Mouse (Mus musculus): ENCODE measurements around the gene Hrasls. TPM values are rescaled to one million over a fixed set of nuclear protein-coding genes. Genes with fewer than 3 reads are reported as not detected.

Hrasls gene
- total RNA-seq (2017): not detected in 2 replicates

GRCm38 (mm10) chr16:29209605-29210411 is at the start of gene Hrasls:
Gene Hrasls (plus strand): TSS chr16:29209695.
- ATAC-seq (replicated peaks; ENCODE audit: low read depth, poor library complexity, severe bottlenecking): no peak

DNA sequence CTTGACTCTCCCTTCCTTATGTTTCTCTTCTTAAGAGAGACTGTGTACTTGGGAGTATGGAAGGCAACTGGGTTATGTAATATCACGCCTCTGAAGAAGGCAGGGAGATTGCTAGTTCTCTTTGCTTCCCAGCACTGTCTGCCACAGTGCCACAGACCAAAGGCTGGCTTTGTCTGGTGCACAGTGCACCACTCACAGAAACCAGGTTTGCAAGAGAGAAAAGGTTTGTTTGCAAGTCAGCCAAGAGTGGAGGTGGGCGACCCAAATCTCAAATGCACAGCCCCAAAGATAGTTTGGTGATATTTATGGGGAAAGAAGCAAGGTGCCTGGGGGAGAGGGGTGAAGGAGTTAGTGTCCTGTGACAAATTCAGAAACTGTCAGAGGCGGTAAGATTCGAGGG is 47.2 kb upstream of the Hrasls start:
- no peak for ATAC-seq (replicated peaks; ENCODE audit: low read depth, poor library complexity, severe bottlenecking)

GRCm38 (mm10) chr16:29167051-29167450 is 42.4 kb upstream of the Hrasls start:
- ATAC-seq (replicated peaks; ENCODE audit: low read depth, poor library complexity, severe bottlenecking): no peak

- ATAC-seq (replicated peaks; ENCODE audit: low read depth, poor library complexity, severe bottlenecking): no peak
These were observed 37.8 kb upstream of the Hrasls start for GRCm38 (mm10) chr16:29171741-29172140.

- no peak for ATAC-seq (replicated peaks; ENCODE audit: low read depth, poor library complexity, severe bottlenecking)
These were observed 36.3 kb upstream of the Hrasls start for GRCm38 (mm10) chr16:29173201-29173600.

- ATAC-seq (replicated peaks; ENCODE audit: low read depth, poor library complexity, severe bottlenecking): no peak
These were observed 34.6 kb upstream of the Hrasls start for GRCm38 (mm10) chr16:29174831-29175350.

GRCm38 (mm10) chr16:29192911-29193310 is 16.6 kb upstream of the Hrasls start:
- ATAC-seq (replicated peaks; ENCODE audit: low read depth, poor library complexity, severe bottlenecking): no peak

DNA sequence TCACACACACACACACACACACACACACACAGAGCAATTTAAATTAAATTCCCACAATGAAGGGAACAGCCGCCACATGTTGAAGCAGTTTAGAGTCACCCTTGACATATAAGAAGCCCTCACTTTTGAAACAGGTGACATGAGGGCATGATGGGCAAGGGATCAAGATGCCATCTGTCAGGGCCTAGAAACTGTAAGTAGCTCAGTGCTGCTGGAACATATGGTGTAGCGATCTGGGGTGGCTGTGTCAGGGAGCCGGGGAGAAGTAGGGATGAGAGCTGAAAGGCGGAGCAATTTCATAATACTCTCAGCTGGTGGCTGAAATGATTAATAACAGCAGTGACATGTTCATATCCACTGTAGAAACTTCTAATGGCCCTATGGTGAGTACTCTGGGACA is 15.5 kb upstream of the Hrasls start:
- ATAC-seq (replicated peaks; ENCODE audit: low read depth, poor library complexity, severe bottlenecking): no peak

- ATAC-seq (replicated peaks; ENCODE audit: low read depth, poor library complexity, severe bottlenecking): no peak
These were observed 14.3 kb upstream of the Hrasls start for GRCm38 (mm10) chr16:29195156-29195555.

- no peak for ATAC-seq (replicated peaks; ENCODE audit: low read depth, poor library complexity, severe bottlenecking)
These were observed 11.0 kb upstream of the Hrasls start for GRCm38 (mm10) chr16:29198461-29198860.

GRCm38 (mm10) chr16:29201146-29201545 is 8.3 kb upstream of the Hrasls start:
- no peak for ATAC-seq (replicated peaks; ENCODE audit: low read depth, poor library complexity, severe bottlenecking)

- ATAC-seq (replicated peaks; ENCODE audit: low read depth, poor library complexity, severe bottlenecking): no peak
These were observed 4.6 kb upstream of the Hrasls start for GRCm38 (mm10) chr16:29204875-29205274.

DNA sequence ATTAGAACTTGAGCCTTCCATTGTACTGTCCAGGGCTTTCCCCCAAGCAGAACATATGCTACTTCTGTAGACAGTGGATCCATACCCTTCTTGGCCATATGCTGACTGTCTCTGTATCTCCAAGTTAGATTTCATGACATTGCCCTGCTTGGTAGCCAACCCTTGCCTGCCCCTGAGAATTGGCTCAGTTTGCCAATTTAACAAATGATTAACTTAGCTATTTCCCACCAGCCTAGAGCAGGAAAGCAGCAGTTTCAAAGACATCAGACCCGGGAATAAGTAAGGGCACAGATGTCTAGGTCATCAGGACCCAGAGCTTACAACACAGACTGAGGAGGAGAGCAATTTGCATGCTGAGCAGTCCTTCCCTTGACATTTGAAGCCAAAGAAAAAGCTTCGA is 3.9 kb upstream of the Hrasls start:
- ATAC-seq (replicated peaks; ENCODE audit: low read depth, poor library complexity, severe bottlenecking): no peak

DNA sequence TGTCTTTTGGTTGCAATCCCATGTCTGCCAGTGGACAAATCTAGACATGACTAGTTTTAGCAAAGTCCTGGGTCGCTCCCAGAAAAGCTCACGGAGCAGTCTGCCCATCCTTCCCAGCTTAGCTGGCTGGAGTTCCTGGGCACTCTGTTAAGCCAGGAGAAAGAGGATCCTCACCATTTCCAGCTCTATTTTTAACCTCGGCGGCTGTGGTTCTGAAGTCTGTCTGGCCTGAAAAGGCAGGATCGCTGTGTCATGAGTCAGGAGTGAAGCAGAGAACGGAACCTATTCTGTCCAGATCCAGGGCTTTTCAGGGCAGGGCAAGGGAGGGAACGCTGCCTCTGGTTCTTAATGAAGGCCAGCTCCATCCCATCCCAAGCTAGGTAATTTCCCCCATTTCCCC is 654 bp upstream of the Hrasls start:
- no peak for ATAC-seq (replicated peaks; ENCODE audit: low read depth, poor library complexity, severe bottlenecking)

DNA sequence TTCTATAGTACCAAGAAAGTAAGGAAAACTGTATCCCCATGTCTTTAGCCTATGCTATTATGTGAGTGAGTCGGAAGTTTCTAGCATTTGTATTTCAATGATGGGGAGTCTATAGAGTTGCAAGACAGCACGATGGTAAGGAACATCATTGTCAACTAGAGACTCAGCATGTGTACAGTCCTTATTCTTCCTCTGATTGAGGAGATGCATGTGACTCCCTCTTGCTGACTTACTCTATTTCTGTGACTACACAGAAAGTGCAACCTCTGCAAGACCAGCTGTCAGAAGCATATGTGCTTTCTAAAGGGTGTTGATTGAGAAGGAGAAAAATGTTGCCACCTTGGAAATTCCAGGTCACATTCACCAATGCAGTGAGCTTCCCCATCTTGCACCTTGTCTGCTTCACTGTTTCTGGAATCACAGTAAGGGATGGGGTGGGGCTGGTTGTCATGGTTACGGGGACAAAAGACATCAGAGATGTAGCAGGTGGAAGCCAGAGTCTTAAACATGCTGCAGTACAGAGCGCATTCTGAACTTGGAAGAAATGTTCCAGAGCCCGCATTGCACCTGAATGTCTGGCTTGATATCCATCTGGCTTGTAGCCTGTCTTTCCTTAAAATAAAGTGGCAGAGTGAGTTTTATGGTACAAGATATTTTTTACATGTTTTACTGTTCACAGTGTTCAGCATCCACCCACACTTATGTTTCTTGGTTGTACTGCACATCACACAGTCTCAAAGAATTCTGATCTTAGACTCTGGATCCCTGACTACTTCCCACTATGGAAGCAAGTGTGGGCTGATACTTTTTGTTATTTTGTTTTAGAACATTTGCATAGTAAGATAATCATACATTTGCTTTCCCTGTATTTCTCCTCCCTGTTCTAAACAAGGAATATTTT is 7.2 kb downstream of the Hrasls start:
- ATAC-seq (replicated peaks; ENCODE audit: low read depth, poor library complexity, severe bottlenecking): no peak

- ATAC-seq (replicated peaks; ENCODE audit: low read depth, poor library complexity, severe bottlenecking): no peak
These were observed 26.5 kb downstream of the Hrasls start for GRCm38 (mm10) chr16:29235951-29236350.

GRCm38 (mm10) chr16:29254325-29254724 is 44.8 kb downstream of the Hrasls start:
- ATAC-seq (replicated peaks; ENCODE audit: low read depth, poor library complexity, severe bottlenecking): no peak

Data from common myeloid progenitor, adult 5-6 weeks (primary cell).